Mouse (Mus musculus): Measurements from ENCODE around the gene Snph. TPM values are rescaled to one million over a fixed set of nuclear protein-coding genes. Genes with fewer than 3 reads are reported as not detected.

Gene Snph
- total and polyA plus RNA-seq, 3 experiments, result not detected

DNA sequence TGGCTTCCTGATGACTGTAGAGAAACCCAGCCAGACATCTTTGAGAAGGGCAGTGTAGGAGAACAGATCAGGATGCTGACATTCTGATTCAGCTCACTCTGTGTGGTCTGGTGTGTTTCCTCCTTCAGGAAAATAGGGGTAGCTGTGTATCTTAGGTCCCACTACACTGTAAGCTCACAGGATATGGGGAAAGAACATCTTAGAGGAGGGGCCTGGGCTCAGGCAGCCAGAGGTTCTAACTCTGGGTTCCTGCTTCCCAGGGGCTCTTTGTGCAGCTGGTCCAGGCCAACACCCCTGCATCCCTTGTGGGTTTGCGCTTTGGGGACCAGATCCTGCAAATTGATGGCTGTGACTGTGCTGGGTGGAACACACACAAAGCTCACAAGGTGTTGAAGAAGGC lies 45.6 kb downstream of the Snph start:
- no peak for TF ChIP-seq ELF1 (IDR thresholded peaks at IDR 0.05; ENCODE audit: low read depth, low read length)
- TF ChIP-seq MXI1 (IDR thresholded peaks at IDR 0.05; ENCODE audit: low read depth, low read length), result no peak
- no peak for TF ChIP-seq KAT2A (IDR thresholded peaks at IDR 0.05; ENCODE audit: insufficient replicate concordance, low read length)
- no peak for TF ChIP-seq NRF1 (IDR thresholded peaks at IDR 0.05; ENCODE audit: low read depth, low read length)
- TF ChIP-seq MAZ (IDR thresholded peaks at IDR 0.05; ENCODE audit: low read depth, low read length), result no peak
- no peak for TF ChIP-seq CHD2 (IDR thresholded peaks at IDR 0.05; ENCODE audit: low read length)
- no peak for TF ChIP-seq TBP (conservative IDR thresholded peaks at IDR 0.05; ENCODE audit: low read depth, low read length)
- no peak for TF ChIP-seq POLR2A (IDR thresholded peaks at IDR 0.05; ENCODE audit: low read depth, low read length)
- TF ChIP-seq MEF2A (IDR thresholded peaks at IDR 0.05; ENCODE audit: borderline replicate concordance, low read depth, low read length), result no peak
- no peak for TF ChIP-seq USF2 (conservative IDR thresholded peaks at IDR 0.05; ENCODE audit: low read depth, low read length)
- no peak for TF ChIP-seq JUN (IDR thresholded peaks at IDR 0.05; ENCODE audit: insufficient read depth, low read depth, low read length)
- TF ChIP-seq PAX5 (IDR thresholded peaks at IDR 0.05; ENCODE audit: low read length), result no peak
- no peak for TF ChIP-seq SIN3A (IDR thresholded peaks at IDR 0.05; ENCODE audit: low read length)
- no peaks in the 10 kb centered on the region for H3K27me3 ChIP-seq (replicated peaks)
- no peak for DNase-seq (ENCODE audit: extremely low read depth)
- H3K4me3 ChIP-seq (replicated peaks in 1 of 3; ENCODE audit: low read depth in 2 of 3, low read length in 2 of 3, poor library complexity in 1 of 3), result no peak overlapping the region
- H3K9ac ChIP-seq (ENCODE audit: insufficient read depth, low read depth), result no peak overlapping the region
- H3K27ac ChIP-seq (ENCODE audit: insufficient read depth, low read depth), result no peak overlapping the region
- H3K9me3 ChIP-seq (replicated peaks; ENCODE audit: low read length), result peaks cover under 1% of the 10 kb centered on the region
- H3K36me3 ChIP-seq (replicated peaks in 1 of 2; ENCODE audit: control insufficient read depth in 1 of 2, insufficient read depth in 1 of 2, low read length in 1 of 2), result peaks cover 0 to 4% of the 10 kb centered on the region in 2 experiments
- no peaks in the 10 kb centered on the region for H3K79me2 ChIP-seq (replicated peaks; ENCODE audit: control insufficient read depth, extremely low read depth, insufficient read depth, poor library complexity, severe bottlenecking)
- in situ Hi-C loops (cut with MboI; ENCODE audit: low pct_ligation_motif_present, low pct_unique_long_range_greater_than_20kb, low sequenced_read_pairs), result loop anchor here (25.0 kb wide), 1 partner anchor 275 kb away; no protein-coding TSS in a partner anchor
- H3K4me1 ChIP-seq (ENCODE audit: control insufficient read depth in 1 of 2, insufficient read depth in 2 of 2), result peaks cover 0 to 4% of the 10 kb centered on the region in 2 experiments; a peak in 3 of 4 replicates
- dilution Hi-C loops (cut with MboI; ENCODE audit: extremely low pct_ligation_motif_present, extremely low pct_unique_long_range_greater_than_20kb, low sequenced_read_pairs), result no loop called here
- no peak overlapping the region for H3K4me2 ChIP-seq (ENCODE audit: insufficient read depth, low read depth, poor library complexity, severe bottlenecking)

- Histone ChIP-seq H3K4me1 (ENCODE audit: control insufficient read depth in 1 of 2, insufficient read depth in 2 of 2) (peaks cover 0 to 9% of the 10 kb centered on the region in 2 experiments; a peak in 3 of 4 replicates), H3K27ac (ENCODE audit: insufficient read depth, low read depth) (no peak overlapping the region), H3K4me2 (ENCODE audit: insufficient read depth, low read depth, poor library complexity, severe bottlenecking) (no peak overlapping the region), H3K9ac (ENCODE audit: insufficient read depth, low read depth) (no peak overlapping the region), H3K4me3 (replicated peaks in 1 of 3; ENCODE audit: low read depth in 2 of 3, low read length in 2 of 3, poor library complexity in 1 of 3) (no peak overlapping the region), H3K9me3 (replicated peaks; ENCODE audit: low read length) (peaks cover 2% of the 10 kb centered on the region), H3K36me3 (replicated peaks in 1 of 2; ENCODE audit: control insufficient read depth in 1 of 2, insufficient read depth in 1 of 2, low read length in 1 of 2) (peaks cover 0 to 4% of the 10 kb centered on the region in 2 experiments), H3K79me2 (replicated peaks; ENCODE audit: control insufficient read depth, extremely low read depth, insufficient read depth, poor library complexity, severe bottlenecking) (no peaks in the 10 kb centered on the region), H3K27me3 (replicated peaks) (no peaks in the 10 kb centered on the region)
- dilution Hi-C loops (cut with MboI; ENCODE audit: extremely low pct_ligation_motif_present, extremely low pct_unique_long_range_greater_than_20kb, low sequenced_read_pairs) (no loop called here), in situ Hi-C loops (cut with MboI; ENCODE audit: low pct_ligation_motif_present, low pct_unique_long_range_greater_than_20kb, low sequenced_read_pairs) (loop anchor here (25.0 kb wide), 1 partner anchor 276 kb away; no protein-coding TSS in a partner anchor)
- TF ChIP-seq RCOR1 (conservative IDR thresholded peaks at IDR 0.05; ENCODE audit: low read depth, low read length) (no peak), RAD21 (IDR thresholded peaks at IDR 0.05; ENCODE audit: low read depth, low read length) (peak; percentile 33), CTCF (conservative IDR thresholded peaks at IDR 0.05 in 1 of 2, IDR thresholded peaks at IDR 0.05 in 1 of 2; ENCODE audit: low read depth in 2 of 2, low read length in 2 of 2) (peak in 1 of 2 experiments; percentile 40; a peak in 2 of 4 replicates), SMC3 (IDR thresholded peaks at IDR 0.05; ENCODE audit: low read depth, low read length) (peak; percentile 6; the same call in 1 of the 2 replicates)
- no peak for DNase-seq (ENCODE audit: extremely low read depth)
Observed at GRCm38 (mm10) chr2:151585934-151586333, 46.5 kb downstream of the Snph start.

Measured in CH12.LX (cell line).